9 mouse cellular contexts compared by ENCODE assay signal in genomic region chr2:164866741-164867551, GRCm38 (mm10). TPM values are rescaled to one million over a fixed set of nuclear protein-coding genes. Genes with fewer than 3 reads are reported as not detected.
DNase-seq lines count a peak whose midpoint lies in the region; TF ChIP-seq lines count a peak whose summit lies in the region.
"Had no signal": no experiment of that assay in that cellular context is flagged by ENCODE, and none has a peak within 500 bp of the region (broad histone marks: within the 10 kb centered on the region; RNA-seq: fewer than 3 reads in every experiment).

No protein-coding gene starts in this region.

- DNase-seq in urinary bladder, postnatal 4 days (ENCODE audit: low spot score in 2 of 2), result peak; percentile 67 to 74
- DNase-seq in urinary bladder, postnatal 10 days (ENCODE audit: low spot score), result no peak
- DNase-seq in kidney, adult 18-20 months, result peak; percentile 38
- DNase-seq in lung, postnatal 25 days (ENCODE audit: low spot score), result peak; percentile 91
- DNase-seq in left cerebral cortex, postnatal 14 days (ENCODE audit: low spot score in 2 of 2), result no peak
- no peak for DNase-seq in layer of hippocampus, adult 11-12 months (ENCODE audit: low spot score)
- no peak for DNase-seq in left cerebral cortex, postnatal 36 days (ENCODE audit: low spot score in 2 of 2)

- no peak for TF ChIP-seq CTCF in cortical plate, adult 2 months (IDR thresholded peaks at IDR 0.05; ENCODE audit: extremely low read depth, insufficient read depth, low read length)

- no peak for TF ChIP-seq POLR2A in cortical plate, adult 2 months (IDR thresholded peaks at IDR 0.05; ENCODE audit: extremely low read depth, insufficient read depth, low read length)

- intact Hi-C loops in left cerebral cortex, postnatal 14 days (cut with DNase I), result no loop called here
- intact Hi-C loops in left cerebral cortex, postnatal 36 days (cut with DNase I), result no loop called here

- H3K4me3 ChIP-seq in cortical plate, adult 2 months (ENCODE audit: insufficient read depth, low read length), result no peak overlapping the region
- H3K4me3 ChIP-seq: erythroblast, embryonic 14.5 days had no signal

- 0 out of 2 replicates have a peak, but pooled peaks cover 2% of the 10 kb centered on the region for H3K4me1 ChIP-seq in cortical plate, adult 2 months (ENCODE audit: control insufficient read depth, insufficient read depth, low read length)

- peak overlapping the region; percentile 64 for H3K27ac ChIP-seq in cortical plate, adult 2 months (ENCODE audit: insufficient read depth, low read length)

RNA-seq across cellular contexts. Expression of gene Pltp, which starts 9.4 kb away (rescaled TPM):
- 172 and 186 TPM in 2 replicates for polyA plus RNA-seq in cortical plate, adult 2 months (2012; rRNA removed)
- 10 to 100 TPM; 86.5 to 92.3 TPM for total RNA-seq in left cerebral cortex, postnatal 14 days (2021)
- 10 to 100 TPM; 81.9 to 86.4 TPM for total RNA-seq in left cerebral cortex, postnatal 36 days (2021)

RNA-seq across cellular contexts. Expression of gene Pcif1, which starts 12.2 kb away (rescaled TPM):
- polyA plus RNA-seq in cortical plate, adult 2 months (2012; rRNA removed), result 39.1 and 41.7 TPM in 2 replicates
- total RNA-seq in left cerebral cortex, postnatal 14 days (2021), result 10 to 100 TPM; 38.7 to 41.4 TPM
- 10 to 100 TPM; 42.8 to 46.7 TPM for total RNA-seq in left cerebral cortex, postnatal 36 days (2021)

RNA-seq across cellular contexts. Expression of gene Neurl2, which starts 33.7 kb away (rescaled TPM):
- 5.0 and 5.2 TPM in 2 replicates for polyA plus RNA-seq in cortical plate, adult 2 months (2012; rRNA removed)
- total RNA-seq in left cerebral cortex, postnatal 14 days (2021), result 1 to 10 TPM; 3.6 to 4.5 TPM
- total RNA-seq in left cerebral cortex, postnatal 36 days (2021), result 1 to 10 TPM; 3.8 to 5.3 TPM

RNA-seq across cellular contexts. Expression of gene Ctsa, which starts 34.3 kb away (rescaled TPM):
- polyA plus RNA-seq in cortical plate, adult 2 months (2012; rRNA removed), result 200 and 204 TPM in 2 replicates
- 10 to 100 TPM; 88.4 to 91.6 TPM for total RNA-seq in left cerebral cortex, postnatal 14 days (2021)
- 100 to 1,000 TPM; 104 to 105 TPM for total RNA-seq in left cerebral cortex, postnatal 36 days (2021)

RNA-seq across cellular contexts. Expression of gene Spata25, which starts 38.6 kb away (rescaled TPM):
- 0.23 and 0.66 TPM in 2 replicates for polyA plus RNA-seq in cortical plate, adult 2 months (2012; rRNA removed)
- total RNA-seq in left cerebral cortex, postnatal 14 days (2021), result not detected
- total RNA-seq in left cerebral cortex, postnatal 36 days (2021), result 1 to 10 TPM in 1 of 2 experiments, not detected in 1; 1.7 TPM
- polyA plus RNA-seq: erythroblast, embryonic 14.5 days had no signal

Comparison
In these comparisons a context has a peak if more than half of its experiments do, and no peak if none do; other contexts are left out.
1. DNase-seq: peak in urinary bladder, postnatal 4 days (2 of 2), kidney, adult 18-20 months (single experiment) and lung, postnatal 25 days (single experiment); none in urinary bladder, postnatal 10 days (single experiment), left cerebral cortex, postnatal 14 days (0 of 2), layer of hippocampus, adult 11-12 months (single experiment) and left cerebral cortex, postnatal 36 days (0 of 2).